Mouse (Mus musculus): ENCODE results near the gene Sh2d1b2. TPM values are rescaled to one million over a fixed set of nuclear protein-coding genes. Genes with fewer than 3 reads are reported as not detected.

Sh2d1b2 gene
- polyA plus RNA-seq, 1 experiment: not detected

DNA sequence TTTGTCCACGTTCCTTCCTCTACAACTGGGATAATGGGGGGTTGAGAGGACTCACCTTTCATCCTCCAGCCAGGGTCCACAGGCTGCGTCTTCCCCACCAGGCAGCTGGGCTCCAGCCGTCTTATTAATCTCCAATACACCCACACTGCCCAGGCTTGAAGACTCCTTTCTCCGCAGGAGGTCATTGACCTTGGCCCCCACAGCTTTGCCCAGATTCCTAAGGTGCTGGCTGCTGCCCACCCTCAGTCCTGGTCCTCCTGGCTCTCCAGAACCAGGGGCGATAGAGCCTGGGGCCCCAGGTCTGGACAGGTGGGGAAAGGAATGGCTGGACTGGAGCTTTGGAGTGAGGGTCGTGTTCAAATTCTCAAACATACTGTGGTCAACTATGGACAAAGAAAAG lies 69.9 kb downstream of the Sh2d1b2 start:
- Histone ChIP-seq H3K4me3 (ENCODE audit: control insufficient read depth, low read depth, low read length) (no peak overlapping the region), H3K36me3 (ENCODE audit: control insufficient read depth, insufficient read depth, low read length) (no peaks in the 10 kb centered on the region), H3K27me3 (ENCODE audit: control insufficient read depth, insufficient read depth, low read length) (no peaks in the 10 kb centered on the region), H3K4me1 (ENCODE audit: control insufficient read depth, insufficient read depth, low read length) (peaks cover 5% of the 10 kb centered on the region), H3K27ac (ENCODE audit: control insufficient read depth, insufficient read depth, low read depth, low read length) (no peak overlapping the region)
- no peak for TF ChIP-seq POLR2A (IDR thresholded peaks at IDR 0.05; ENCODE audit: control insufficient read depth, low read depth, low read length)
- no peak for TF ChIP-seq CTCF (IDR thresholded peaks at IDR 0.05; ENCODE audit: control insufficient read depth, insufficient read depth, insufficient replicate concordance, low read depth, low read length)

DNA sequence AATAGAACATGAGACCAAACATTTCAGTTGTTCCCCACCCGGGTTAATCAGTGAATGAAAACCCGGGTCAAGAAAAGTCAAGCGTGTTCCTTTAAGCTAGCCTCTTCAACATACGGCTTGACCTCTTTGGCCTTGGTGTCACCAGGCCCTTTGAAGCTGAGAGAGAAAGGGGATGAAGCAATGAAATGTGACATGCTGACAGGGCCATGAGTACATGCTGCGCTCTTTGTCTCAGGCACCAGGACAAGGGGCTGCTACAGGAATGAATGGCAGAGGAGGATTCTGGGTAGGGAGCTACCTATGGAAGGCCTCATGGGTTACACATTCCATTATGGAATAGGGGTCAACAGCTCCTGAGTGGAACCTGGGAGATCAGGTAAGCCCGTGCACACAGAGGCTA lies 70.6 kb downstream of the Sh2d1b2 start:
- TF ChIP-seq CTCF (IDR thresholded peaks at IDR 0.05; ENCODE audit: control insufficient read depth, insufficient read depth, insufficient replicate concordance, low read depth, low read length): no peak
- TF ChIP-seq POLR2A (IDR thresholded peaks at IDR 0.05; ENCODE audit: control insufficient read depth, low read depth, low read length): no peak
- no peaks in the 10 kb centered on the region for H3K27me3 ChIP-seq (ENCODE audit: control insufficient read depth, insufficient read depth, low read length)
- H3K4me3 ChIP-seq (ENCODE audit: control insufficient read depth, low read depth, low read length): no peak overlapping the region
- H3K27ac ChIP-seq (ENCODE audit: control insufficient read depth, insufficient read depth, low read depth, low read length): no peak overlapping the region
- no peaks in the 10 kb centered on the region for H3K36me3 ChIP-seq (ENCODE audit: control insufficient read depth, insufficient read depth, low read length)
- peaks cover 5% of the 10 kb centered on the region for H3K4me1 ChIP-seq (ENCODE audit: control insufficient read depth, insufficient read depth, low read length)

Other genes starting within 250 kb of the Sh2d1b2 start
- 1.8 TPM in 2 replicates for gene Ddr2, start 122.0 kb upstream of the Sh2d1b2 start, polyA plus RNA-seq (2012; rRNA removed)
- gene Uap1, start 57.8 kb upstream of the Sh2d1b2 start, polyA plus RNA-seq (2012; rRNA removed): 9.5 and 9.6 TPM in 2 replicates
- gene Uhmk1, start 17.4 kb upstream of the Sh2d1b2 start, polyA plus RNA-seq (2012; rRNA removed): 3.3 and 4.5 TPM in 2 replicates
- 0.05 and 0.06 TPM in 2 replicates for gene Sh2d1b1, start 44.6 kb downstream of the Sh2d1b2 start, polyA plus RNA-seq (2012; rRNA removed)
- 1.5 and 2.6 TPM in 2 replicates for gene Gm7694, start 73.6 kb downstream of the Sh2d1b2 start, polyA plus RNA-seq (2012; rRNA removed)
- gene Spata46, start 76.1 kb downstream of the Sh2d1b2 start, polyA plus RNA-seq (2012; rRNA removed): 881 and 963 TPM in 2 replicates